Mouse (Mus musculus): ENCODE results near the gene Trim25.

DNA sequence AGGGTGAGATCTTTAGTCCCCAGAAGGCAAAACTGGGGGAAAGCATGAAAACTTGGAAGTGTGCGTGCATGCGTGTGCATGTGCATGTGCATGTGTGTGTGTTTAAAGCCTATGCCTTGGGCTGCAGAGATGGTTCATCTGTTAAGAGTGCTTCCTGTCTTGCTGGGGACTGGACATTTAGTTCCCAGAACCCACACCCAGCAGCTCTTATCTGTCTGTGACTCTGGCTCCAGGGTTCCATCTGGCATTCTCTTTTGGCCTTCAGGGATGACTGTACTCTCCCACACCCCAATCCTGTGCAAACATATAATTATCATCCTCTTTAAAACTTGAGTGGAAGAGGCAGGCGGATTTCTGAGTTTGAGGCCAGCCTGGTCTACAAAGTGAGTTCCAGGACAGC is 26.9 kb downstream of the Trim25 start:
- no peak for TF ChIP-seq CTCF (IDR thresholded peaks at IDR 0.05; ENCODE audit: borderline replicate concordance, insufficient read depth, low read length)
- TF ChIP-seq POLR2A (IDR thresholded peaks at IDR 0.05; ENCODE audit: low read depth, low read length): no peak

Data from embryonic fibroblast, embryonic 13.5 days (primary cell).